Mouse (Mus musculus) c-Kit-positive CD71-negative TER-119-negative erythroid progenitor cells, embryonic 14.5 days (primary cell): ENCODE measurements around the gene Teddm1a.
A peak's percentile ranks its signal among the peaks of the same experiment; 100 is the strongest.
"Not testable (repeated sequence)": the region's sequence is repeated elsewhere in the genome, so short reads cannot be mapped to it uniquely, and the experiment has no call there.

Experiments used
- DNase-seq: peaks from one replicate; pipeline ENCODE4 v3.0.0-alpha.2; 2013; ENCODE audit warnings: low read depth

The Teddm1a gene

DNA sequence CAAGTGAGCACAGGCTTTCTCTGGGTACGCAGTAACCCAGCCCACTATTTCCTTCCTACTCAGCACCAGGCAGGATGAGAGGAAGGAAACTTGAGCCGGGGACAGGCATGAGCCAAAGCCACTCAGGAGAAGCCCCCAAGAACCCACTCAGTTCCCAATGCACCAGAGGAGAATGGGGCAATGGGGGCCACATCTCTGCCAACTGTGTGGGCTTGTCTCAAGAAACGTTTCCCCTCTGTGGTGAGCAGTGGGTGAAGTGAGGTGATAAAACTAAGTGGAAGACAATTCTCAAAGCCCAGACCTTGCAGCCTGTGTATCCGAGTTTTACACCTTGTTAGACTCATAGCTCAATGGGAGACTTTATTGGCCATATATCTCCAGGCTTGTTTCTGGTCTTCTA lies at the start of gene Teddm1a:
Gene Teddm1a (plus strand): TSS at position 301 of the 400 bp plus-strand sequence.
- no peak for DNase-seq

DNA sequence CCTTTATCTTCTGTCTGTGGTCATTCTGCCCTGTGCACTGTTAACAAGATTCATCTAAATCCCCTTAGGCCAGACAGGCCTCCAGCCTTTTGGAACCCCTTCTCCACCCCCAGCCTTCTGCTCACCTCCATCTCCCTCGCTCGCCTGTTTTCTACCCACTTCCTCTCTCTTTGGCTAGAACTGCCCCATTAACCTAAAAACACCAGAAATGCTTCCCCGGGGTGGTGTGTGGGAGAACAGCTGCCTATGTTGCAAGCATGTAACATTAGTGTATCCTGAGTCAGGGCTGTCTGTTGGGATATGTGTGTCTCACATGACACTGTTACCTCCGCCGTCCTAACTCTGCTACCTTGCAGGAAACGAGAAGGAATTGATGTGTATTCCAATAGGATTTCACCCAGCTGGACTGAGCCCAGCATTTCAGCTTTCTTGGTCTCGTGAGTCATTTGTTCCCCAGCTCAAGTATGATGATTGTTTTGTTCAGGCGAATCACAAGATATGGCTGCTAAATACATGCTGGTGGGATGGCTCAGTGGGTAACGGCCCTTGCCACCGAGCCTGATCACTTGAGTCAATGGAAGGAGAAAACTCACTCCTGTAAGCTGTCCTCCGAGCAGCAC lies 49.3 kb upstream of the Teddm1a start:
- DNase-seq, result no peak

DNA sequence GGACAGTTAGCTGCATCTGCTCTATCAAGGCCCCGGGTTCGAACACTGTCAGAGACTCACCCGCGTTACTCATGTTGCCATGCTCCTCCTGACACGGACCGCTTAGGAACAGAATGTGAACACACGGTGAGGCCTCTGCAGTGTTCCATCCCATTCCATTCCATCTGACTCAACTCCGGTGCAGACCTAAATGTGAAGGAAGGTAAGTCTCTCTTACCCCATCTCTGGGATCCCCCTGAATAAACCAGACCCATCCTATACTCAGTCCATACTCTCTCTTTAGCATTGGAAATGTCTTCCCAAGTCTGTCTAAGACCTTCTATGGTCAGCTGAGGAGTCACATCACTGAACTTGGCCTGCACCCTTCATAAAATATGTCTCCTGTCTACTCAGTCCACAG lies 47.5 kb upstream of the Teddm1a start, which contains the start of gene Rgsl1:
Gene Rgsl1 (minus strand): TSS at position 101 of the 400 bp plus-strand sequence.
- no peak for DNase-seq

DNA sequence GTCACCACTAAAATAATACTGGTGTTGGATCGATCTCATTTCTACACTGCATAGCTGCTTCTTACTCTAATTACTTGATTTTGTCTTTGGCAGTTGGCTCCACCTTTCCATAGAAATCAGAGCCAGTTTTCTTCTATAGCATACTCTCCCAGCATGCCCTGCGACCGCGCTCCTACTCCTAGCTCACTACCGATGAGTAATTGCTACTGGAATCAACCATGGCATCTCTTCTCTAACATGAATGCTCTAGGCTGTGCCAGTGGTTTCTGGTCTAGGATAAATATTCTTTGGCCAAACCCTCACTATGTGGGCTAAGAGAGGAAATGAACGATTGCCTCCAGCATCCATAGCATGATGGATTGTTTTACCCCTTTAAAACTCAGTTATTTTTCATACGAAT lies 45.1 kb upstream of the Teddm1a start:
- DNase-seq, result no peak

DNA sequence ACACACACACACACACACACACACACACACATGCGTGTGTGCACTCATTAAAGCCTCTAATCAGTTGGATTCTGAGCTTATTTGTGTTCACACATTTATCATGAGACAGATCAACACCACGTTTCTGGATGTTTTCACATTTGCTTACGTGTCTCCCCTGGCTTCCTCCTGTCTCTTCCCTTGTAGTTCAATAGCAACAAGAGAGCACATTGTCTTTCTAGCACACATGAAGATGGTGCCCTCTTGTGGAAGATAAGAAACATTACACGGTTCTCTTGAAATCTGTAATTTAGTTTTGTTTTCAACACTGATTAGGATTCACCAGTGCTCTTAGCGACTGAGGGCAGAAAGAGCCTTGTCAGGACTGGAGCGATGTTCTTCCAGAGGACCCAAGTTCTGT lies 44.7 kb upstream of the Teddm1a start:
- DNase-seq, result no peak

DNA sequence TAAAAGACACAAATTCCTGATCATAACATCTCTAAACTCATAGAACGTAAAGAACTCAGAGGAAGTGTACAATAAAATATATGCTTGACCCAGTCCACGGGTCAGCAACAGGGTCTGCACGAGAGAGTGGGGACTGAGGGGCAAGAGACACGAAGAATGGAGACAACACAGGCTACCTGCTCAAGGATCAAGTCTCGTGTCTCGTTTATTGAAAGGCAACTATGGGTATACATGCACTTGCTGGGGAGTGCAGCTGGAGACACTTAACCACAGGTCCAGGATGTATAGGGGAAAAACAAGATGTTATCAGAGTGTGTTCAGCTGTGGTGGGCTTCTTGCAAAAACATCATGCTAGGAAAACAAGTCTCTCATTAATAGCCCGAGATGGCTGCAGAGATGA lies 38.8 kb upstream of the Teddm1a start:
- not testable (repeated sequence) for DNase-seq

DNA sequence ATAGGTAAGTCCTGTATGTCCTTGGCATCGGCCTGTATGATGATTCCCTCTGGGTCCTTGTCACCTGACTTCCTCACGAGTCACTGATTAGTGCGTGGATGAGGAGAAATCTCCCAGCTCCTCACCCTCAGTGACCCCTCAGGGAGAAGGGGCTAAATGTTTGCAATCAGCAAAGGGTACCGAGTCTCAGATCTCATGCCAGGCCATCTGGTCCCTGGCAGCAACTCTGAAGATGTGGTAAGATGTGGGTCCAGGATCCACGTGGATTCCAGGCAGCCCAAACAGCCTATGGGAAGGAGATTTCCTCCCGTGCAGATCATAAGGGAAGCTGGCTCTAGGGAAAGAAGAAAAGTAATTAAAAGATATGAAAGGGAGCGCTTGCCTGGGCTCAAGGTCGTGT lies 35.6 kb upstream of the Teddm1a start:
- no peak for DNase-seq

DNA sequence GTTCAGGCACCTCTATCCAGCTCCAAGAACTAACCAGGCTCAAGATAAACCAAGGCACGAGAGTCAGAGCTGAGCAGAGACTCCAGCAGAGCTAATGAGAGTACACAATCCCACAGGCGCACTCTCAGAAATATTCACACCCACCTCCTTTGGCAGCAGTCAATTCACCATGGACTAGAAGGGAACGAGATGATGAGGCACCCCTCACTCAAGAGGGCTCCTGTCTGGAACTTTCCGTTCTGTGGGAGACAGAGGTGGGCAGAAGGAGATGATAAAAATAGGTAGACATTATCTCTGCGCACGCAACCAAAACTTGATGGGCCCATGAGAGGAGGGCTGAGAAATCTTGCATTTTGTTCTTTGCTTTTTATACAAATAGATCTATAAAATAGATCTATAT lies 17.5 kb upstream of the Teddm1a start, which contains the start of gene Teddm1b:
Gene Teddm1b (plus strand): TSS at position 301 of the 400 bp plus-strand sequence.
- DNase-seq, result no peak

DNA sequence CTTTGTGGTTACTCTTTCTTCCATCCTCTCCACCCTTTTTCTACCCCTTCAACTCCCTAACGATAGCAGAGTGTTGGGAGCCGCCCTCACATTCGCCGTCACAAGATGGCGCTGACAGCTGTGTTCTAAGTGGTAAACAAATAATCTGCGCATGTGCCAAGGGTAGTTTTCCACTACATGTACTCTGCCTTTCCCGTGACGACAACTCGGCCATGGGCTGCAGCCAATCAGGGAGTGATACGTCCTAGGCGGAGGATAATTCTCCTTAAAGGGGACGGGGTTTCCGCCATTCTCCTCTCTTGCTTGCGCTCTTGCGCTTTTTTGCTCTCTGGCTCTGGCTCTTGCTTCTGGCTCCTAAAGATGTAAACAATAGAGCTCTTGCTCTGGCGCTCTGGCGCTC lies 11.2 kb upstream of the Teddm1a start:
- not testable (repeated sequence) for DNase-seq

DNA sequence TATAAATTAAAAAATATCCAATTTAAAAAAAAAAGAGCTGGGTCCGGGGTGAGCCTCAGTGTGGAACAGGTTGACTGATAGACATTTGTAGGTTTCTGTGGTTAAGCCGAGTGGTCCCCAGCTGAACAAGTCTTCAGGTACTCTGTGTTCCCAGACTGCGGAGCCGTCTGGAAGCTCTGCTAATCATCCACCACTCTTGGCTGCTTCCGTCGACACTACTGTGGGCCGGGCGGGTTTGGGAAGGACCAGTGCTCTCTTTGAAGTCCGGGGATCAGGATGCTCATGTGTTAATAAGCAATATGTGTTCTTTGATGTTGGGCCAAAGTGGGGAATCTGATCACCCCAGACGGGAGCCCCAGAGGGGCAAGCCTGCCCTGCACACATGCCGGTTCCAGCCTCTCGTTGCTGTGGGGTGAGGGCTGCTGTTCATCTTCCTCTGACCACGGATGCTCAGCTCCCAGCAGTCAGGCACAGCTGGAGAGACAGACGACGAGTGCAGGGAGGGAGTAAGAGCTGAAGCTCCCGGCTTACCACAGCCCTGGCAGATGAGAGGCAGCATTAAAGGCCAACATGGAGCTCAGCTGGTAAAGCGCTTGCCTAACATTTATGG lies 5.4 kb upstream of the Teddm1a start:
- DNase-seq, result no peak

DNA sequence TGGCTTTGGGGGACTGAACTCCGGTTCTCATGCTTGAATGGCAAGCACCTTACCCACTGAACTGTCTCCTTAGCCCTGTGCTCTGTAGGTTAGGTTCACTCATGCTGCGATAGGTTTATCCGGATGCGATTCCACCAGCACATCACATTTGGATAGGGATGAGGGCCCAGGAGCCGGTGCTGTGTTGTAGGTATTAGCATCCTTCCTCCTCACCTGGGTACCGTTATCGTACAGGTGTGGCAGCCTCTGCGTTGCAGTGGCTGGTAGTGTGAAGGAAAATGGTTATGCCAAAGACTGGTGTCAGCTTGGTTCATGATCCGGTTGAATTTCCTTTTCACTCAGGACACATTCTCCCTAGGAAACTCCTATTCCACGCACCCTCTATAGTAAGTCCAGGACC lies 1.4 kb upstream of the Teddm1a start:
- no peak for DNase-seq

DNA sequence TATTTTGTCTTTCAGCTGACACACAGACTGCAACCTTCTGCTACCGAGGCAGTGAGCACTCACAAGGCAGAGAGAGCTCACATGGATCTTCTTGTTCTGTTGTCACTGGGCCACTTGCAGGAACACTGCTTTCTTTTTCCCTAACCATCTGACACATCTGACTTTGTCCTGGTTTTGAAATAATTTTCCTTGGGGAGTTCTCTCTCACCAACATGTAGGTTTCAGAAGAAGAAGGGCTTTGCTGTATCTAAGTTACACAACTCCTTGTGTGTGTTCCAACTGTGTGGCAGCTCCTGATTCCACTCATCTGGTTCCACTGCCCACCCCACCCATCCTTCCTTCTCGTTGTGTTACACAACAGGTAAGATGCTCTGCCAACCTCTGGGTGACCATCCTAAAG lies 2.2 kb downstream of the Teddm1a start:
- DNase-seq, result no peak

DNA sequence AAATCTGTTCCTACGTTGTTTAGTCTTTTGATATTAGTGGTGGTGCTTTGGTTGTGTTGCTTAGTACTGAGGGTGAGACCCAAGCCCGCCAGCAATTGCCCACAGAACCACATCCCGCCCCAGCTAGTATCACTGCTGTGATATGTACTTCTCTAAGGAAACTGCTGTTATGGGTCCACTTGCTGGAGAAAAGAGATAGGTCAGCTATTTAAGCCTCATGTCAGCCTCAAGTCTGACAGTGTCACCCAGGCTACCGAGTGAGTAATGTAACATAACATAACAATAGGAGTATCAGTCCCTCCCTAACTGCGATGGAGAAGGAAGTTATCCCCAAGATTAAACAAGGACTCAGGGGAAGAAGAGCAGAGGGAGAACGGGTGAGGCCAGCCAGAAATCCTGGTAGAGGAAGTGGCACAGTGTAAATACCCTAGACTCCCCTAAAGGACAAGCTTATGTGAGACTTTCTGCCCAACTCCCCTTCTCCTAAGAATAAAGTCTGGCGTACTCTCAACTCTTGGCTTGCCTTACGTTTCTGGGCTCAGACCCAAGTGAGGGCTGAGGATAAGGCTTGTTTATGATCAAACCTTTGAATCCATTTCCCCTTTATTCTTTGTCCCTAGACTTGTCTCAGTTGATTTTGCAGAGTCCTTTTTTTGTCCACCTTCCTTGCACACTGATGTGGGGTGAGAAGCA lies 2.8 kb downstream of the Teddm1a start:
- DNase-seq, result no peak

DNA sequence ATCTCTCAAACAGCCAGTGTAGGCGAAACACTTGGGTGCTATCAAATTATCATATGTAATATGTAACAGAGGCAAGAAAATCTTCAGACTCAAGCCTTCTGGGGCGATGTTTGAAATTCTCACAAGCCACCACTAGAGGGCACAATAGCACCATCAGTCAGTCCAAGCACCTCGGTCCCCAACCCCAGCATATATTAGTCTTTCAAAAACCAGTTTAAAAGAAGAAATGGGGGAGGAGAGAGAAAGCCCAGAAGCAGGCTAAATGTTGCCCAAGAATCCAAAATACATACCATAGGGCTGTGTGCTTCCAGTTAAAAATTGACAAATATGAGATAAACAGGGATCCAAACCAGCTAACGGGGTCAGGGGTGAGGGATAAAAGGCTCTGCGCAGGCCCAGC lies 3.4 kb downstream of the Teddm1a start:
- peak; percentile 63 for DNase-seq

DNA sequence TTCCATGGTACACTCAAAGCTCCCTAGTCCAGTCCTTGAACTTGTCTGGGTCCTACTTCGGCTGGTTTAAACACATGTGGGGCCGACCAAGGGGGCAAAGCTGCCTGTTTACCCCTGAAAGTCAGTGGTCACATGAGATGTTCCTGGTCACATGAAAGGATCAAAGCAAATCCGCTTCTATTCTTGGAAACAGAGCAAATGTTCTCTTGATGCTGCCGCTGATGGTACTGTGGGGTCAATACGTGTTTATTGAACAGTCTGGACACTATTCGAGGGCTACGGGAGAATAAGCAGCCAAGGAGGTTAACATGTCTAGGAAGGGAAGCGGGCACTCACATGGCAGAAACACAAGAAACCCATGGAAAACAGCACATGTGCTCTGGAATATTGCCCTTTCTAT lies 5.7 kb downstream of the Teddm1a start:
- DNase-seq, result no peak

DNA sequence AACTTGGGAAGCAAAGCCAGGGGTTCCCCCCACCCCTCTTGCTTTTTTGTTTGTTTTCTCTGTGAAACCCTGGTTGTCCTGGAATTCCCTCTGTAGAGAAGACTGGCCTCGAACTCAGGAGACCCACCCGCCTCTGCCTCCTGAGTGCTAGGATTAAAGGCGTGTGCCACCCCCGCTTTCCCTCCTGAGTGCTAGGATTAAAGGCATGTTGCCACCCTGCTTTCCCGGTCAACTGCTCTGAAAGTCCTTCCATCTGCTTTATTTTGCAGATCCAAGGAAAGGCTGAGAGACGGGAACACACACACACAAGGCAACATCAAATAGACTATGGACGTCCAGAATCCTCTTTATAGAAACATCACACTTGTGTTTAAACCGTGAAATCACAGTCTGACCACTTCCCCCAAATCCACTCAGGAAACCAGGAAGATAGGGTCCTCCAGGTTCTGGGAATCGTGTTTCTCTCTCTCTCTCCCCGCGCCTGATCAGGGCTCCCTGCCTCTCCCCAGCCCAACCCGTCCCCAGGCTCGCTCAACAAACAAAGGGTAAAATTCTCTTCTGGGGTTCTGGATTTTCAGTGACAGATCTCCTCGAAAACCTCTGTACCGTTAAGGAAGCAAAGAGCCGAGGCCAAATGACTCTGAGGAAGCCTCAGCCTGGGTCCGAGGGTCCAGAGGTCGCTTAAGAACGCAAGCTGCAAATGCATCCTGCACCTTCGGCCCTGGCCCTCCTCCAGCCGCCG lies 7.6 kb downstream of the Teddm1a start:
- DNase-seq, result no peak

DNA sequence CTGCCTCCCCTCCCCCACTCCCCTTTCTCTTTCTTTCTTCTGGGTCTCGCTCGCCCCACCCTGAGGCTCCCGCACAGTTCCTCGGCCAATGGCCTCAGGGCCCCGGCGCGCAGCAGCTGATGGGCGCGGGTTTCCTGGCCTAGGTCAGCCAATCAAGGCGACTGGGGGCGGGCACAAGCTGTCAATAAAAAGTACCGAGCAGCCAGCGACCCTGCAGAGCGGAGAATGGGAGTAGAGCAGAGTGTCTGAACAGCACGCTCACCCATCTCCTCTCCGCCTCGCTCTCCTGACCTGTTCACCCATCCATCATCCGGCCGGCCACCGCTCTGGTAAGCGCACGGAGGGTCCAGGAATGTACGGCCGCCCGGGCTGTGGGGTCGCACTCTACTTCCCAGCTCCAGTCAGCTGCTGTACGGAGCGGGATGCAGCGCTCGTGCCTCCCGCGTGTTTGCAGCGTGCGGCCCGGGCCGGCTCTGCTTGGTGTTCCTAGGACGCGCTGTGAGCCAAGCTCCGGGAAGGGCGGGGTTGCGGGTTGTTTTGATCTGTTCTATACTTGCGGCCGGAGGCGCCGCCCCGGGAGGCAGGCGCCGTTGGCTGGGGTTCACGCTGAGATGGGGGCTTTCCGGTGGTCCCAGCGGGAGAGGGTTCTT lies 8.3 kb downstream of the Teddm1a start, which contains the start of the genes Glul and Teddm2:
Gene Glul (plus strand): TSS at position 214 of the 650 bp plus-strand sequence.
Gene Teddm2 (minus strand): TSS at position 498 of the 650 bp plus-strand sequence.
- DNase-seq, result peak; percentile 86

DNA sequence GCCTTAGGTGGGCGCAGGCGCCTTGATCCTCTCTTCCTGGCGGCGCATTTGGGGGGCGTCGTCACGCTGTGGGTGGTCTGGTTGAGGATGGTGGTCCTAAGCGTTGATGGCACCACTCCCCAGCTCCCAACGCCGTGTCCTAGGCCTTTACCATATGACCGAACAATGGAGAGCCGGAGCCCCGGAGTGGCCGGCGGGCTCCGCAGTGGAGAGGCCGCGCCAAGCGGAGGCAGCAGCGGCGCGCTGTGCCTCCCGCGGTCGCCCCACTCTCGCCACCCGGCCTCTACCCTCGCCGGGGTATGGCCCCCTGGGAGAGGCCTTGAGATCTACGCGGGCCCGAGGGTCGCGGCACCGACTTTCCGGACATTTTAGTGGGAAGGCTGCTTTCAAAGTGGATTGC lies 8.8 kb downstream of the Teddm1a start:
- DNase-seq, result no peak

DNA sequence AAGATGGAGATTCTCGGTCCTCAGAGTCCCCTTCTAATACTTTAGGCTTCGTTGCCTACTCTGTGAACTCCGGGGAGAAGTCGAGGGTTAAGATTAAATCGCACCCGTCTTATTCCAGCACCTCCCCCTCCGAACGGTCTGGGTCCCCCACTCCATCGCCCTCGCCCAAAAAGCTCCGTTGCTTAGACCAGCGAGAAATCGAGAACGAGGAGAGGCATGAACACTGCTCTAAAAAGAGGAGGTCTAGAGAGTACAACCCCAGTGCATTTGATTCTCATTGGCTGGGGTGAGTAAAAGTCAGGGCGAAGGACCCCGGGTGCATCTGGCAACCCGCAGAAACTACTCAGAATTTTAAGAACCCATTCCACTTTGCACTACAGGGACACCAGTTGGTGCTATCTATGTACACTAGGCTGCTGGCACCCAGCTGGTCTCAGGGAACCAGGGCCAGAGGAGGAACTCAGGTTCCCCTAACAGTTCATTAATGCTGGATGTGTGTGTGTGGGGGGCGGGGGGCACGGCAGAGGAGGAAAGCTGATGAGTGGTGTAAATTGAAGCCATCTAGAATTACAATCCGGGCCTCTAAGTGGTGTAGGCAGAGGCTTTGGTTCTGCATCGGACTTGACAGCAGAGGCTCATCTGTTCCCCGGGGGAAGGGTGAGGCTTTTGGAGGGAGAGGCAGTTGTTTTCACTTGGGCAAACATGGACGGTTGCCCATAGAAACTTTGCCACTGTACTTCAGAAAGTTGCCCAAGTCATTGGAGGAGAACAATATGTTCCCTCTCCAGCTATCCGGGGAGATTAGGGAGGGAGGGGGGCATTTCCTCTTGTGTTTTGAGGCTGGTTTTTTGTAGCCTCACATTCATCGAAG lies 9.6 kb downstream of the Teddm1a start:
- peak; percentile 31 for DNase-seq

DNA sequence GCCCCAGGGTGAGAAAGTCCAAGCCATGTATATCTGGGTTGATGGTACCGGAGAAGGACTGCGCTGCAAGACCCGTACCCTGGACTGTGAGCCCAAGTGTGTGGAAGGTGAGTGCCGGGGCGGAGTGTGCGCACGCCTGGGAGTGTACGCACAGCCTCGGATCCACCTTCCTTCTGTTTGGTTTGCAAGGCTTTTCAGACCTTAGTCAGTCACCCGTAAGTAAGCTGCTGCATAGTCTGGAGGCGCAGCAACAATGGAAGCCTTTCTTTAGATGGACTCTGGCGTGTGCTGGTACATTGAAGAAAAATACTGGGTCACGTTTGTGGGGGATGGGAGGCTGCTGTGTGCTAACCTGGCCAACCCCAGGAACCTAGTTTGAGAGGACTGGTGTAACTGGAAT lies 11.5 kb downstream of the Teddm1a start:
- no peak for DNase-seq

DNA sequence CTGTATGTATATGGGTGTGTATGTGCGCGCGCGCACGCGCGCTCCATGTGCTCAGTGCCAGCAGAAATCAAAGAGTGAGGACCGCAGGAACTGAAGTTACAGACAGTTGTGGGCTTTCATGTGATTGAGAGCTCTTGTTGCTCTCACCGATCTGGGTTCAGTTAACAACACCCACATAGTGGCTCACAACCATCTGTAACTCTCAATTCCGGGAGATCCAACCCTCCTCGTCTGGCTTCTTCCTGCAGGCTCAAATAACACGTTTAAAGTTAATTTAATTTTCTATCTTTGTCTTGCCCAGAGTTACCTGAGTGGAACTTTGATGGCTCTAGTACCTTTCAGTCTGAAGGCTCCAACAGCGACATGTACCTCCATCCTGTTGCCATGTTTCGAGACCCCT lies 12.7 kb downstream of the Teddm1a start:
- no peak for DNase-seq
